Mouse (Mus musculus) urinary bladder, postnatal 10 days (tissue): Measurements from ENCODE around the gene Cnr2.

Experiments
- DNase-seq: peaks from one replicate; pipeline ENCODE4 v3.0.0; 2022; ENCODE audit warnings: low spot score

The Cnr2 gene

DNA sequence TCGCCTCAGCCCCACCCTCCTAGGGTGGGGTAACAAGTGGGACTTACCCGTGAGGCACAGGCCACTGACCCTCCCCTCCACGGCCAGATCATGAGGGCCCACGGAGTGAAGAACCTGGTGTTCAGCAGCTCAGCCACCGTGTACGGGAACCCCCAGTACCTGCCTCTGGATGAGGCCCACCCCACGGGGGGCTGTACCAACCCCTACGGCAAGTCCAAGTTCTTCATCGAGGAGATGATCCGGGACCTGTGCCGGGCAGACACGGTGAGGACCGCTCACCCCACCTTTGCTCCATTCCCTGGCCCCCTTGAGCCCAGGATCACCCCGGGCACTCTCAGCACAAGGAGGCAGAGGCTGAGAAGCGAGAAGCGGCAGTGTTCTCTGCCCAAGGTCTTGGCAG lies 71.1 kb downstream of the Cnr2 start:
- DNase-seq = no peak

DNA sequence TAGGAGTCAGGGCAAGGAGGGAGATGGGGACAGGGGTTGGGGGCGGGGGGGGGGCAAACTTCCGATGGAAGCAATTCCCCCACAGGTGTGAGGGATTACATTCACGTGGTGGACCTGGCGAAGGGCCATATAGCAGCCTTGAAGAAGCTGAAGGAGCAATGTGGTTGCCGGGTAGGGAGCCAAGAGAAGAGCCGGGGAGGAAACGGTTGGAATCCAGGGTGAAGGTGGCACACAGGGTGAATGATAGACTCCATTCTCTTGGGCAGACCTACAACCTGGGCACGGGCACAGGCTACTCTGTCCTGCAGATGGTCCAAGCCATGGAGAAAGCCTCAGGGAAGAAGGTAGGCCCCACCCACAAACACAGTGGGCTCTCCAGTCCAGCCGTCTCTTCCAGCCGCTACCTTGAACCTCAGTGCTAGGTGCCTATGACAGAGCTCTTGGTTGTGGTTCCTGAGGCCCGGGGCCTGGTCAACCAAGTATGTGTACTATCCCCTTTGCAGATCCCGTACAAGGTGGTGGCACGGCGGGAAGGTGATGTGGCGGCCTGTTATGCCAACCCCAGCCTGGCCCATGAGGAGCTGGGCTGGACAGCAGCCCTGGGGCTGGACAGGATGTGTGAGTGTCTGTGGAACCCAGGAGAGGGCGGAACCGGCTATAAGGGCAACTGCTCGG lies 72.0 kb downstream of the Cnr2 start:
- DNase-seq = no peak

DNA sequence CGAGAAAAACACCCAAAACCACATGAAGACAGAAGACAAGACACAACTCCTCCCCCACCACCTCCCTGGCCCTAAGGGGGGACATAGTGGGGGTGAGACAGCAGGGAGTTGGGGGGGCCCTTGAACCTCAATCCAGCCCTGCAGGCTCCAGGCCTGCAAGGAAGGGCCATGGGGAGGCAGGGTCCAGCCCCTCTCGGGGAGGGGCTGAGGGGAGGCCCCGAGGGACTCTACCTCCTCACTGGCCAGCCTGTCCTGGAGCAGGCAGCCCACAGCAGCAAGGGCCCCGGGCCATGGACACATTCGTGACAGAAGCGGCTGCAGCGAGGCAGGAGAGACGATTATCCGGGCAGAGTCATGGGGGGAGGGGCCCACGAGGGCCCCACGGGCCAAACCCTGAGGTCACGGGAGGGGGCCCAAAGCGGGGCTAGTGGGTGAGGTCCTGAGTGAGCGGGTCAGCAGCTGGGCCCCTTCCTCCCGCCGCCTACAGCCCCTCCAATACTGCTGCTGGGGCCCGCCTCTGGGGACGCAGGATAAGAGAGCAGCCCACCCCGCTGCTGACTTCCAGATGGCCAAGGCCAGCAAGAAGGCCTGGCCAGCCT lies 73.2 kb downstream of the Cnr2 start:
- no peak for DNase-seq

DNA sequence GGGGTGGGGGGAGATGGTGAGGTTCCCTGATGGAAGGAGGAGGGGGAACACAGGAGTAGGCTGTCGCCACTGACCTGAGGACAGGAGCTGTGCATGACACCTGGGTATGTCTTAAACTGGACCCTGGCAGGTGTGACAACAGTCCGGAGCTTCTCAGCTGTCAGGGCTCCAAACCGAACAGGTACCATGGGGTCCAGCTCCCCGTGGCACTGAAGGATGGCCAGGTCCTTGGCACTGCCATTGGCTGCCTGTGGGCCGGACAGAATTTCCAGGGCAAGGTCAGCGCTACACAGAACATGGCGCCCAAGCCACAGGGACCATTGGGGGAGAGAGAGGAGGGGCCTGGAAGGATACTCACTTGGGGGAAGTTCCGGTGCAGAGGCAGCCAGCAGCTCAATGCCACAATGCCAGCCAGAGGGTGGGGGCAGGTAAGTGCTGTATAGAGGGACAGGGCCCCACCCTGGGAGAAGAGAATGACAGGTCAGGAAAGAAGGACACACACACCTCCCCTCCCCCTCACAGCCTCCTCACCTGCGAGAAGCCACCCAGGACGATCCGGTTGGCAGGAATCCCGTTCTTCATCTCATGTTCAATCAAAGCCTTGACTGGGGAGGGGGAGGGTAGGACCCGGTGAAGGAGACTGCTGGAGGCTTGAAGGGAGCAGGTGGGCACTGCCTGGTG lies 74.0 kb downstream of the Cnr2 start:
- no peak for DNase-seq
